Mouse (Mus musculus) urinary bladder, adult 2 months (tissue): ENCODE results near the gene Abhd11. TPM values are rescaled to one million over a fixed set of nuclear protein-coding genes. Genes with fewer than 3 reads are reported as not detected.
"Not testable (repeated sequence)": the region's sequence is repeated elsewhere in the genome, so short reads cannot be mapped to it uniquely, and the experiment has no call there.

Experiments used
- DNase-seq: peaks from one replicate; pipeline ENCODE4 v3.0.0; 2022; ENCODE audit warnings: low spot score
- polyA plus RNA-seq: library from polyadenylated mRNA; depleted of rRNA; stranded (reverse); fragments of >200 nt; gene quantifications from 2 replicates; pipeline ENCODE4 v1.2.3, GENCODE M21; 2012; rRNA removed

Gene Abhd11
- polyA plus RNA-seq: 50.0 and 69.5 TPM in 2 replicates

- DNase-seq: peak; percentile 81
Observed at GRCm38 (mm10) chr5:135008671-135009589, at the start of gene Abhd11. Gene Abhd11, plus strand, starts transcription at chr5:135009152.

- DNase-seq: no peak
Observed at GRCm38 (mm10) chr5:134960430-134960829, 48.5 kb upstream of the Abhd11 start.

- DNase-seq: no peak
Observed at GRCm38 (mm10) chr5:134961519-134961918, 47.4 kb upstream of the Abhd11 start.

- DNase-seq: no peak
Observed at GRCm38 (mm10) chr5:134963546-134963945, 45.4 kb upstream of the Abhd11 start.

- not testable (repeated sequence) for DNase-seq
Observed at GRCm38 (mm10) chr5:134964655-134965054, 44.3 kb upstream of the Abhd11 start.

GRCm38 (mm10) chr5:134965473-134965851 lies 43.5 kb upstream of the Abhd11 start:
- no peak for DNase-seq

- DNase-seq: no peak
Observed at GRCm38 (mm10) chr5:134965852-134966821, 42.8 kb upstream of the Abhd11 start.

- no peak for DNase-seq
Observed at GRCm38 (mm10) chr5:134967164-134967944, 41.6 kb upstream of the Abhd11 start.

GRCm38 (mm10) chr5:134970671-134971070 lies 38.3 kb upstream of the Abhd11 start:
- no peak for DNase-seq

GRCm38 (mm10) chr5:134973081-134973480 lies 35.9 kb upstream of the Abhd11 start:
- no peak for DNase-seq

- no peak for DNase-seq
Observed at GRCm38 (mm10) chr5:134973526-134973925, 35.4 kb upstream of the Abhd11 start.

- no peak for DNase-seq
Observed at GRCm38 (mm10) chr5:134974294-134974693, 34.7 kb upstream of the Abhd11 start.

GRCm38 (mm10) chr5:134974921-134975320 lies 34.0 kb upstream of the Abhd11 start:
- DNase-seq: no peak

GRCm38 (mm10) chr5:134976164-134976563 lies 32.8 kb upstream of the Abhd11 start:
- no peak for DNase-seq

- no peak for DNase-seq
Observed at GRCm38 (mm10) chr5:134976577-134977250, 32.2 kb upstream of the Abhd11 start.

- DNase-seq: no peak
Observed at GRCm38 (mm10) chr5:134977837-134978236, 31.1 kb upstream of the Abhd11 start.

- DNase-seq: no peak
Observed at GRCm38 (mm10) chr5:134981149-134981548, 27.8 kb upstream of the Abhd11 start.

GRCm38 (mm10) chr5:134983111-134983510 lies 25.8 kb upstream of the Abhd11 start:
- no peak for DNase-seq

- DNase-seq: no peak
Observed at GRCm38 (mm10) chr5:134983771-134984170, 25.2 kb upstream of the Abhd11 start.

- DNase-seq: no peak
Observed at GRCm38 (mm10) chr5:134985633-134986297, 23.2 kb upstream of the Abhd11 start, which contains the start of gene Cldn3. Gene Cldn3, plus strand, starts transcription at chr5:134986214.
